Mouse (Mus musculus) embryo, embryonic 11 days (tissue): ENCODE measurements around the gene Fas.

Experiments
- DNase-seq: peaks from one replicate; pipeline ENCODE4 v3.0.0-alpha.2; 2015

Fas gene

GRCm38 (mm10) chr19:34284826-34285225, 5.6 kb upstream of the Fas start:
- DNase-seq: no peak

DNA sequence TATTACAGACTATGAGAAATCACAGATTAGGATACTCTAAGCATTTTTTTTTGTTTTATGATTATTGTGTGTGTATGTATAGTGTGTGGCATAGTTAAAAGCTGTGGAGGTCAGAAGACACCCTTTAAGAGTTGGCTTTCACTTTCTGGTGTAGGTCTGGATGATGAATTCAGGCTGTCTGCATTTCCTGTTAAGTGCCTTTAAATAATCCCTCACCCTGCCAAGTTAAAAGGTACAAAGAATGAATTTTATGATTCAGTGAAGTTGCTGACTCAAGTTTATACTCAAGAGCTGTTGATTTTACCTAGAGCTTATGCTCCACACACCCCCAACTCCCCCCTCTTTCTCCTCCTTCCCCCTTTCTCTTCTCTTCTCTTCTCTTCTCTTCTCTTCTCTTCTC, 3.2 kb upstream of the Fas start:
- no peak for DNase-seq

DNA sequence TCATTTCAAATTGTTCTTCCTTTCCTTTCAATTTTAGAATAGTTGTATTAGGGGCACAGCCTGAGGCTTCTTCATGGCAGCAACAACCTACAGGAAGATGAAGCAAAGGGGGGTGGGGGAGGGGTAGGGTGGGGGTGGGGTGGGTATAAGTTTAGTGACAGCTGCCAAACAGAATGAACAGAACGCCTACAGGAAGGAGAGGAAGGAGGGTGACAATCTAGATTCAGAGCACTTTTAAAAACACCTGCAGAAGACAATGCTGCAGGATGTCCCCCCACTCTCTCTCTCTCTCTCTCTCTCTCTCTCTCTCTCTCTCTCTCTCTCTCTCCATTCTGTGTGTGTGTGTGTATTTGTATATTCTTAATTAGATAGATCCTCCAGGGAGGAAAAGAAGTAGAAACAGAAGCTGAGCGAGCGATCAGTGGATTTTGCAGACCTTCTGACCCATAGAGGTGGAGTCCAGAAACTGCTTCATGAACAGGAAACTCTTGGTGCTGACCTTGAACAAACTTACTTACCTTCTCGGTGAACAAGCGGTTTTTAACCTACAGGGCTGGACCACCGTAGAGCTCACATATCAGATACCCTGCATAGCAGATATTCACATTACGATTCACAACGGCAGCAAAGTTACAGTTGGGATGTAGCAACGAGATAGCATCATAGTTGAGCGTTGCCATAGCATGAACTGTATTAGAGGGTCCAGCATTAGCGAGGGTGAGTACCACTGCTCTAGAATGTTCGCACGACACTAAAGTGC, 2.6 kb upstream of the Fas start:
- DNase-seq: no peak

DNA sequence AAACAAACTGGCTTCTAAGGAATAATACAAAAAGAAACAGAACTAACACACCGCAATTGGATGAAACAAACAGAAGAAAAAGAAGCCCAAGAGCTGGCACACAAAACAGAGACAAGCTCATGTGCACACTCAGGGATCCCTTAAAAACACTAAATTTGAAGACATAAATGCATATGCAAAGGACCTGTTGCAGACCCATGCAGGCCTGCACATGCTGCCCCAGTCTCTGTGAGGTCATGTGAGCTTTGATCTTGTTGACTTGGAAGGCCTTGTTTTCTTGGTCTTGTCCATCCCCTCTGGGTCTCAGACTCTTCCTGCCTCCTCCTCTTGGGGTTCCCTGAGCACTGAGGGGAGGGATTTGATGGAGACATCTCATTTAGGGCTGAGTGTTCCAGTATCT, 1.8 kb upstream of the Fas start:
- DNase-seq: no peak

GRCm38 (mm10) chr19:34290872-34291341, 441 bp downstream of the Fas start:
- DNase-seq: no peak

GRCm38 (mm10) chr19:34291379-34291778, 913 bp downstream of the Fas start:
- no peak for DNase-seq

DNA sequence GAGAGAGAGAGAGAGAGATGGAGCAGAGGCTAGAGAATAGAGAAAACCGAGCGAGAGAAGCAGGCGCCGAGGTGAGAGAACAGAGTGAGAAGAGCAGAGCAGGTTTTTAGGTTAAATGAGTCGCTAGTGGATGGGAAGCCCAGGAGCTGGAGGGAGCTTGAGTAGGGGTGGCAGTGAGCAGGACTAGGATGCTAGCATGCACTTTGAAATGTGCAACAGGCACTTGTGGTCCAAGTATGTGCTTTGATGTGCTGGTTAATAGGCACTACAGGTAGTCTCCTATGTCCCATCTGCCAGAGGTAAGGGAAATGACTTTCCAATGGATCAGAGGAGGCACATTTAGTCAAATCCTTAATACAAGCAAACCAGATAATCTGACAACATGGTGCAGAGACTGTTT, 1.5 kb downstream of the Fas start:
- no peak for DNase-seq

GRCm38 (mm10) chr19:34292701-34293100, 2.2 kb downstream of the Fas start:
- DNase-seq: no peak

GRCm38 (mm10) chr19:34293376-34293947, 3.0 kb downstream of the Fas start:
- no peak for DNase-seq

DNA sequence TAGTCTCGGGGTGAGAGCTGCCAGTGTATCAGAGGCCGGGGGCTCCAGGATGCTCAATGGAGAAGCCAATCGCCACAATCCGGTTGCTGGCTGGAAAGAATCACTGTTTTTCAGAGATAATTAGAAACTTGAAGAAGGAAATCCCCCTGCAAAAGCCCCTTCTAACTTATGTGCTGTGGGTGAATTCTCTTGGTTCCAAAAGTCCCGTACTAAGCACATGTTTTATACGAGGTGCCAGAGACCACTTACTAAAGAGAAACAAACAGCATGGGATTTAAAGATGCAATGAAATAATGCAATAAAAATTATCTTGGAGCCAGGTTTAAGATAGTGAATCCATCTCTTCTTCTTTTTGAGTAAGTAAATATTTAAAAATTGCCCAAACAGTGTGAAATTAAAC, 5.0 kb downstream of the Fas start:
- DNase-seq: no peak

DNA sequence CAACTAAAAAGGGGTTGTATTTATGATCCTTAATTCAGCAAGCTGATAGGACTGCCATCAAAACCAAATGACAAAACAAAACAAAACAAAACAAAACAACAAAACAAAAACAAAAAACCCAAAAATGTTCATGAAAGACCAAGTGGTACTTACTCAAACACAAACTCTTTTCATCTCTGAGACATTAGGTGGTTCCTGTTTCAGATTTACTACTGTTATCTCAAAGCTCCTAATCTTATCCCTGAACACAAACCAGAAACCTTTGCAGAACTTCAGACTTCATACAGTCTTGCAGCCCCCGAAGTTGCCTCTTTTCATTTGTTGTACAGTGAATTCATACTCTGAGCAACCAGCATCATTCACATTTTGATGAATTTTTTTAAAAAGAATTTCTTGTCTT, 8.1 kb downstream of the Fas start:
- no peak for DNase-seq

DNA sequence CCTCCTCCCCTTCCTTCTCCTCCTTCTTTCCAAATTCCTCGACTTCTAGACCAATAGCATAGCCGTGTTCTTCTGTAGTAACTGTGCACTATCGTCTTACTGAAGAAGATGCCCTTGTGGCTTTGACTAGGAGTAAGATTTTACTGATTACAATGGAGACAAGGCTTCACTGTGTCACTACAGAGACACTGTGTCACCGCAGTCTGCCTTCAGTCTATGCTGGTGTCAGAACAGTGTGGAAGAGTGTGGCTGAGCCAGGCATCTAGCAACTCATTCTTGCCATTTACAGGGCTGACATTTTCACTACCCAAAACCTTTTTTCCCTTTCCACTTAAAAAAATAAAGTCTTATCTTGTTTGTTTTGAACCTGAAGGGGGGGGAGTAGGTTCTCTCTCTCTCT, 8.8 kb downstream of the Fas start:
- no peak for DNase-seq

DNA sequence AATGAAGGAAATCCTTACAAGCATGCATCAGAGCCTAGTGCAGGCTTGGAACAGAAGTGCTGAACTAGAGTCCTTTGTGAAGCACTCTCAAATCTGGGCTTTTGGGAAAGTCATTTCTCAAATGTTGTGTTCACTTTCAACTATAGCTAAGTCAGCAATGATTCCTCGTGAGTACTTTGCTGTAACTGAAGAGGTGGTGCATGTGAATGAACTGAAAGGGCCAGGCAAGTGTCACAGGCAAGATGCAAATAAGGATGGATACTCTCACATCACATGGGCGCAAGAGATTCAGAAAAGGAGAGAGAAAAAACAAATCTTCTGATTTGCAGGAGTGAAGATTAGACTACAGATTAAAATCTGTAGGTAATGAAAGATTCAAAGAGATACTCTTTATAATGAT, 10.0 kb downstream of the Fas start:
- no peak for DNase-seq

GRCm38 (mm10) chr19:34304917-34305316, 14.5 kb downstream of the Fas start:
- DNase-seq: no peak

- DNase-seq: no peak
Observed at GRCm38 (mm10) chr19:34306794-34307193, 16.3 kb downstream of the Fas start.

- no peak for DNase-seq
Observed at GRCm38 (mm10) chr19:34312151-34312728, 21.8 kb downstream of the Fas start.

DNA sequence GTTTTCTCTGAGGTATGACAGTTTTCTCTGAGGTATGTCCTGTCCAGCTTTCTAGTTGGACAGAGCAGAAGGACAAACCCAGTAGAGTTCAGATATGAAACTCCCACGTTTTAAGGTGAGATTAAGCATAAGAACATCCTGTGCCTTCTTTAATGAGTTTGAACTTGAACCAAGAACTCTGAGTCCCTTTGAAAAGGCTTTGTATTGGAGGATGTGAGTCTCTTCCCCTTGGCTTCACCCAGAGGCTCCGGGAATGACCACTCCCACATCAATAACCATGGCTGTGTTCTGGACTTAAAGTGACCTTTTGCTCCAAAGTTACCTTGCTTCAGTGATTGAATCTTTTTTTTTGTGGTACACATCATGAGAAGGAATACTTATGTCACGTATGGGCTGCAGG, 37.6 kb downstream of the Fas start:
- no peak for DNase-seq

- peak; percentile 73 for DNase-seq
Observed at GRCm38 (mm10) chr19:34334300-34334699, 43.8 kb downstream of the Fas start.

- no peak for DNase-seq
Observed at GRCm38 (mm10) chr19:34344702-34345101, 54.2 kb downstream of the Fas start.

DNA sequence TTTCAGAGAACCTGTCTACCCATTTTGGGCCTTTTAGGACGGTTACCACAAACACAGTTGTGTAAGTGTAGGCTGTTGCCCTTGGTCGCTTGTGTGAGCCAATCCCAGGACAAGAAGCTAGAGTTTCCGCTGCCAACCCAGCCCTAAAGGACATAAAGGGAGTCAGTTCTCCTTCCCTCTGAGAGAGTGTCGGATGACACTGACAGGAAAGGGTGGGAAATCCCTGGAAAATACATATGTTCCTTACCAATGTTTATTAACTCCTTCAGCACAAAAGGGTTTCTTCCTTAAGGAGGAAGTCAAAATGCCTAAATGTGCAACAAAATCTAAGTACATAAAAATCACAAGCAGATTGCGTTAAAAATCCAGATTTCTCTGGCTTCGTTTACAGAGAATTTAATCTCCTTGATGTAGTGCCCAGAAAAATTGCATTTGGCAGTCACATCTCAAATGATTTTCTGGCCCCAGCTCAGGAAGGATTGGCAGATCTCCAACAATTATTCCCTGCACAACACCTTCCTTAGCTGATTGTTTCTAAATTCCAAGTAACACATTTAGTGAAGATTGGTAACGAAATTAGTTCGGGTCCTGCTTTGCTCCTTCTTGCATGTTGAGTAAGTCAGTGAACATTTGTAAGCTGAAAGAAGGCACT, 55.3 kb downstream of the Fas start:
- DNase-seq: peak; percentile 31

GRCm38 (mm10) chr19:34353291-34353805, 62.9 kb downstream of the Fas start:
- no peak for DNase-seq

GRCm38 (mm10) chr19:34362639-34363038, 72.2 kb downstream of the Fas start:
- no peak for DNase-seq

- peak; percentile 12 for DNase-seq
Observed at GRCm38 (mm10) chr19:34369551-34369950, 79.1 kb downstream of the Fas start.

DNA sequence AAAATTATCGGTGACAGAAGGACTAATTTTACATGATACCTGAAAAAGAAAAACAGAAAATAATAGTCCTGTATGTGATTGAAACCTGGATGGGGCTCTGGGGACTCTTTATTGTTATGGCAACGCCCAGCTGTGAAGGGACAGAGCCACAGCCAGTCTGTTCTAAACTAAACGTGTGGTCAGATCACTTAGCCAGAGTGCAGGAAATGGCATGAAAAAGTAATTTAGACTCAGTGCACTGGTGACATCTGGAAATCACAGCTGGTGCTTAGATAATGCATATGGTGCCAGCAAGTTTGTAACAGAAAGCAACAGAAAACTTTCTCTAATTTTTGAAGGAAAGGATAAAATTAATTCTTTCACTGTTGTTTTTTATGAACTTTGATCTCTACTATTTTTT, 79.9 kb downstream of the Fas start:
- peak; percentile 21 for DNase-seq
